Comparison of ENCODE assay signal across 27 mouse cellular contexts in the genomic region with DNA sequence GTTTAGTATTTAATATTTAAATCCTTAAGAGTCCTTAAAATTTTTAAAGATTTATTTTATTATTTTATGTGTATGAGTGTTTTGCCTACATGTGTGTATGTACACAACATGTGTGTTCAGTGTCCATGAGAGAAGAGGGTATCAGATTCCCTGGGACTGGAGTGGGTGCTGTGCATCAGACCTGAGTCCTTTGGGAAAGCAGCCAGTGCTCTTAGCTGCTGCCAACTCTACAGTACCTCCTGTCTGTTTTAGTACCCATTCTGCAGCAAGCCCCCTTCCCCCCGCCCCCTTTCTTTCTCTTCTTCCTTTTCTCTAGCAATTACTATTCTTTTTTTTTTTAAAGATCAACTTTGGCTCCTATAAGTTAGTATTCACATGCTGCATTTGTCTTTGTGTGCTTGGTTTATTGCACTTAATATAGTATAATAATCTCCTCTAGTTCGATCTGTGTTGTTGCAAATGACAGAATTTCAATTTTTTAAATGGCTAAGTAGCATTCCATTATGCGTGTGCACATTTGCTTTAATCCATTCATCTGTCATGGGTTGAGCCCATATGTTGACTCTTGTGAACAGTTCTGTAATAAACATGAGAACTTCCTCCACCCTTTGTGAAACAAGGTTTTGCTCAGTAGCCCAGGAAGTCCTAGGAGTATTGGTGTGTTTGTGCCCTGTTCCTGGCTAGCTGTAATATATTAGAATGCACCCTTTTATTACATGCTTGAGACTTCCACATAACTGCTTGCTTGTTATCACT. TPM values are rescaled to one million over a fixed set of nuclear protein-coding genes. Genes with fewer than 3 reads are reported as not detected.
DNase-seq lines count a peak whose midpoint lies in the region; ATAC-seq lines count a peak whose summit lies in the region.
"Had no signal": no experiment of that assay in that cellular context is flagged by ENCODE, and none has a peak within 500 bp of the region (broad histone marks: within the 10 kb centered on the region; RNA-seq: fewer than 3 reads in every experiment).

No protein-coding gene starts in this region.

- peaks cover 6% of the 10 kb centered on the region for H3K4me1 ChIP-seq in embryonic facial prominence, embryonic 12.5 days
- H3K4me1 ChIP-seq in embryonic facial prominence, embryonic 10.5 days: no peaks in the 10 kb centered on the region
- H3K4me1 ChIP-seq in hindbrain, embryonic 13.5 days (replicated peaks): peaks cover 34% of the 10 kb centered on the region
- peaks cover 9% of the 10 kb centered on the region for H3K4me1 ChIP-seq in hindbrain, embryonic 12.5 days
- peaks cover 31% of the 10 kb centered on the region for H3K4me1 ChIP-seq in neural tube, embryonic 15.5 days

- H3K9me3 ChIP-seq in embryonic facial prominence, embryonic 12.5 days: no peaks in the 10 kb centered on the region
- H3K9me3 ChIP-seq in embryonic facial prominence, embryonic 10.5 days: peaks cover 4% of the 10 kb centered on the region; the same call in 1 of the 2 replicates
- no peaks in the 10 kb centered on the region for H3K9me3 ChIP-seq in hindbrain, embryonic 13.5 days
- H3K9me3 ChIP-seq in hindbrain, embryonic 12.5 days (replicated peaks): no peaks in the 10 kb centered on the region
- no peaks in the 10 kb centered on the region for H3K9me3 ChIP-seq in neural tube, embryonic 15.5 days (replicated peaks)
- H3K9me3 ChIP-seq: heart, embryonic 12.5 days; hindbrain, embryonic 15.5 days; liver, embryonic 15.5 days; midbrain, embryonic 10.5 days; neural tube, embryonic 13.5 days had no signal

- H3K4me3 ChIP-seq in embryonic facial prominence, embryonic 12.5 days: no peak overlapping the region
- no peak overlapping the region for H3K4me3 ChIP-seq in embryonic facial prominence, embryonic 10.5 days
- no peak overlapping the region for H3K4me3 ChIP-seq in hindbrain, embryonic 13.5 days
- no peak overlapping the region for H3K4me3 ChIP-seq in hindbrain, embryonic 12.5 days
- H3K4me3 ChIP-seq in neural tube, embryonic 15.5 days (replicated peaks): no peak overlapping the region
- H3K4me3 ChIP-seq: erythroblast, embryonic 14.5 days; heart, embryonic 12.5 days; hindbrain, embryonic 15.5 days; kidney, embryonic 15.5 days; liver, embryonic 15.5 days; midbrain, embryonic 10.5 days; myocyte; neural tube, embryonic 13.5 days had no signal

- intact Hi-C loops in gastrocnemius, postnatal 14 days (cut with DNase I; ENCODE audit: low total_unique reads): no loop called here

- no peak for DNase-seq in embryonic facial prominence, embryonic 10.5 days (ENCODE audit: low spot score)
- no peak for DNase-seq in neural tube, embryonic 10.5 days (ENCODE audit: extremely low spot score, low spot score)
- DNase-seq in gastrocnemius, postnatal 14 days: no peak
- DNase-seq: adrenal gland, postnatal 14 days; cerebellum, adult 18-20 months; gastrocnemius, postnatal 25 days; heart, adult 18-20 months; heart, postnatal 4 days; kidney, adult 11 months; kidney, postnatal 25 days; lung, embryonic 14.5 days; lung, postnatal 14 days; thymus, postnatal 4 days had no signal

- 84% methylated on average over 3 of the region's 3 CpGs for WGBS in embryonic facial prominence, embryonic 12.5 days
- 95% methylated on average over 3 of the region's 3 CpGs for WGBS in embryonic facial prominence, embryonic 10.5 days
- 74% methylated on average over 3 of the region's 3 CpGs for WGBS in hindbrain, embryonic 13.5 days
- 85% methylated on average over 3 of the region's 3 CpGs for WGBS in hindbrain, embryonic 12.5 days
- 70% methylated on average over 3 of the region's 3 CpGs for WGBS in neural tube, embryonic 15.5 days

- ATAC-seq in embryonic facial prominence, embryonic 12.5 days (ENCODE audit: insufficient number of reproducible peaks, insufficient read depth, low FRiP score, low TSS enrichment): no peak
- no peak for ATAC-seq in hindbrain, embryonic 13.5 days (ENCODE audit: low FRiP score)
- ATAC-seq in hindbrain, embryonic 12.5 days (ENCODE audit: low FRiP score): no peak
- no peak for ATAC-seq in neural tube, embryonic 15.5 days (ENCODE audit: low FRiP score)
- ATAC-seq: inflammation-experienced regulatory T-cells, adult 6 months; Patski had no signal

- no peak overlapping the region for H3K4me2 ChIP-seq in embryonic facial prominence, embryonic 12.5 days (replicated peaks)
- no peak overlapping the region for H3K4me2 ChIP-seq in hindbrain, embryonic 13.5 days
- no peak overlapping the region for H3K4me2 ChIP-seq in hindbrain, embryonic 12.5 days (replicated peaks)
- H3K4me2 ChIP-seq in neural tube, embryonic 15.5 days: no peak overlapping the region
- H3K4me2 ChIP-seq: heart, embryonic 12.5 days; hindbrain, embryonic 15.5 days; kidney, embryonic 15.5 days; liver, embryonic 15.5 days; lung, embryonic 14.5 days; neural tube, embryonic 13.5 days had no signal

- H3K27ac ChIP-seq in embryonic facial prominence, embryonic 12.5 days: peak overlapping the region; percentile 36; the same call in 1 of the 2 replicates
- H3K27ac ChIP-seq in embryonic facial prominence, embryonic 10.5 days (replicated peaks): no peak overlapping the region
- peak overlapping the region; percentile 40; the same call in 1 of the 2 replicates for H3K27ac ChIP-seq in hindbrain, embryonic 13.5 days
- H3K27ac ChIP-seq in hindbrain, embryonic 12.5 days: no peak overlapping the region
- 0 out of 2 replicates have a peak overlapping the region, but pooled peaks have one; percentile 37 for H3K27ac ChIP-seq in neural tube, embryonic 15.5 days (replicated peaks)
- H3K27ac ChIP-seq: hindbrain, embryonic 15.5 days; kidney, embryonic 15.5 days; liver, embryonic 15.5 days; midbrain, embryonic 10.5 days; neural tube, embryonic 13.5 days had no signal

- no peak overlapping the region for H3K9ac ChIP-seq in embryonic facial prominence, embryonic 12.5 days
- no peak overlapping the region for H3K9ac ChIP-seq in hindbrain, embryonic 13.5 days
- H3K9ac ChIP-seq in hindbrain, embryonic 12.5 days: no peak overlapping the region
- H3K9ac ChIP-seq in neural tube, embryonic 15.5 days (replicated peaks): no peak overlapping the region
- H3K9ac ChIP-seq: heart, embryonic 12.5 days; hindbrain, embryonic 15.5 days; kidney, embryonic 15.5 days; liver, embryonic 15.5 days; lung, embryonic 14.5 days; neural tube, embryonic 13.5 days had no signal

- H3K36me3 ChIP-seq in embryonic facial prominence, embryonic 12.5 days: no peaks in the 10 kb centered on the region
- peaks cover 11% of the 10 kb centered on the region for H3K36me3 ChIP-seq in embryonic facial prominence, embryonic 10.5 days (replicated peaks)
- no peaks in the 10 kb centered on the region for H3K36me3 ChIP-seq in hindbrain, embryonic 13.5 days
- H3K36me3 ChIP-seq in hindbrain, embryonic 12.5 days: no peaks in the 10 kb centered on the region
- no peaks in the 10 kb centered on the region for H3K36me3 ChIP-seq in neural tube, embryonic 15.5 days
- H3K36me3 ChIP-seq: hindbrain, embryonic 15.5 days; liver, embryonic 15.5 days; neural tube, embryonic 13.5 days had no signal

- no peaks in the 10 kb centered on the region for H3K27me3 ChIP-seq in embryonic facial prominence, embryonic 12.5 days
- no peaks in the 10 kb centered on the region for H3K27me3 ChIP-seq in embryonic facial prominence, embryonic 10.5 days (replicated peaks; ENCODE audit: low read depth, poor library complexity, severe bottlenecking)
- no peaks in the 10 kb centered on the region for H3K27me3 ChIP-seq in hindbrain, embryonic 13.5 days
- H3K27me3 ChIP-seq in hindbrain, embryonic 12.5 days: no peaks in the 10 kb centered on the region
- no peaks in the 10 kb centered on the region for H3K27me3 ChIP-seq in neural tube, embryonic 15.5 days (replicated peaks)
- H3K27me3 ChIP-seq: heart, embryonic 12.5 days; hindbrain, embryonic 15.5 days; kidney, embryonic 15.5 days; liver, embryonic 15.5 days; neural tube, embryonic 13.5 days; Patski had no signal

RNA-seq across cellular contexts. Expression of a gene that starts 43.8 kb away (rescaled TPM):
- polyA plus RNA-seq in embryonic facial prominence, embryonic 12.5 days (2016; fragmentation: Nextera tagmentation; extraction: Ambion mirVana): 37.7 and 40.7 TPM in 2 replicates
- polyA plus RNA-seq in embryonic facial prominence, embryonic 10.5 days (2016; fragmentation: Nextera tagmentation; extraction: Ambion mirVana): 26.1 and 31.4 TPM in 2 replicates
- polyA plus RNA-seq in hindbrain, embryonic 13.5 days (2015; fragmentation: Nextera tagmentation; extraction: Ambion mirVana): 36.2 and 39.0 TPM in 2 replicates
- polyA plus RNA-seq in hindbrain, embryonic 12.5 days (2016; fragmentation: Nextera tagmentation; extraction: Ambion mirVana): 60.5 and 66.1 TPM in 2 replicates
- polyA plus RNA-seq in neural tube, embryonic 15.5 days (2015; fragmentation: Nextera tagmentation; extraction: Ambion mirVana): 31.8 and 34.6 TPM in 2 replicates
- total RNA-seq in gastrocnemius, postnatal 14 days (2021): 10 to 100 TPM; 44.4 to 52.1 TPM

Comparison
In these comparisons a context has a peak if more than half of its experiments do, and no peak if none do; other contexts are left out.
1. H3K27ac ChIP-seq: peak in embryonic facial prominence, embryonic 12.5 days (single experiment), hindbrain, embryonic 13.5 days (single experiment) and neural tube, embryonic 15.5 days (single experiment); none in embryonic facial prominence, embryonic 10.5 days (single experiment) and hindbrain, embryonic 12.5 days (single experiment).